Mouse (Mus musculus) midbrain, embryonic 14.5 days (tissue): ENCODE measurements at regions not wholly inside any gene's neighbourhood (a gene's known extent, or its start where the extent isn't known, plus 50 kb on each side); places are given as distances from the start of the nearest gene placed in this dataset.
"Not testable (repeated sequence)": the region's sequence is repeated elsewhere in the genome, so short reads cannot be mapped to it uniquely, and the experiment has no call there.

Experiments
- ATAC-seq: fragments of 200-750 bp; cut with Nextera tagmentation; 2 replicates; pipeline ENCODE4 v1.8.0; 2017; ENCODE audit warnings: moderate number of reproducible peaks, moderate library complexity; ENCODE audit not compliant: low FRiP score, low TSS enrichment
- DNase-seq: peaks from one replicate; pipeline ENCODE4 v3.0.0-alpha.2; 2015
- H3K27ac ChIP-seq: fragments of 300-500 bp; sonication (generic); replicated peaks from 2 replicates; pipeline ENCODE4 v1.5.1; 2014; ENCODE audit warnings: mild to moderate bottlenecking, low read depth, low read length, moderate library complexity
- H3K27me3 ChIP-seq: fragments of 300-500 bp; sonication (generic); 2 replicates; pipeline ENCODE4 v1.6.1; 2014; ENCODE audit warnings: low read length, control low read depth, mixed read lengths; ENCODE audit not compliant: control insufficient read depth, insufficient read depth
- H3K36me3 ChIP-seq: fragments of 300-500 bp; sonication (generic); 2 replicates; pipeline ENCODE4 v1.6.1; 2014; ENCODE audit warnings: low read length, control low read depth; ENCODE audit not compliant: control insufficient read depth, insufficient read depth
- H3K4me1 ChIP-seq: fragments of 300-500 bp; sonication (generic); 2 replicates; pipeline ENCODE4 v1.6.1; 2014; ENCODE audit warnings: mild to moderate bottlenecking, antibody characterized with exemption, low read length, control low read depth; ENCODE audit not compliant: control insufficient read depth, insufficient read depth
- H3K4me2 ChIP-seq: fragments of 300-500 bp; sonication (generic); 2 replicates; pipeline ENCODE4 v1.6.1; 2014; ENCODE audit warnings: mild to moderate bottlenecking, low read length, moderate library complexity
- H3K4me3 ChIP-seq: fragments of 300-500 bp; sonication (generic); replicated peaks from 2 replicates; pipeline ENCODE4 v1.5.1; 2014; ENCODE audit warnings: low read depth, low read length
- H3K9ac ChIP-seq: fragments of 300-500 bp; sonication (generic); replicated peaks from 2 replicates; pipeline ENCODE4 v1.6.1; 2014; ENCODE audit warnings: mild to moderate bottlenecking, low read length, moderate library complexity
- H3K9me3 ChIP-seq: fragments of 300-500 bp; sonication (generic); 2 replicates; pipeline ENCODE4 v1.6.1; 2016; ENCODE audit warnings: low read length, control low read depth, mixed read lengths; ENCODE audit not compliant: control insufficient read depth
- WGBS: fragments of 180-500 bp; shearing (Covaris S2); extraction: QIAGEN DNeasy Blood & Tissue Kit; methylation state at CpG from one replicate; pipeline ENCODE4 v1.1.7; 2014; 5-methylcytosine and 5-hydroxymethylcytosine counted together

- H3K4me2 ChIP-seq, H3K9me3 ChIP-seq, H3K4me1 ChIP-seq, H3K36me3 ChIP-seq, H3K27ac ChIP-seq, H3K27me3 ChIP-seq, ATAC-seq, H3K9ac ChIP-seq, DNase-seq, H3K4me3 ChIP-seq: not testable (repeated sequence)
- WGBS: 78% methylated on average over 1 of the region's 3 CpGs
Observed at GRCm38 (mm10) chrX:94849549-94849948, 125.2 kb downstream of the Zxdb start.

GRCm38 (mm10) chrX:94857501-94857900 is 133.1 kb downstream of the Zxdb start:
- 84% methylated on average over 1 of the region's 1 CpGs for WGBS
- H3K9me3 ChIP-seq: no peaks in the 10 kb centered on the region

GRCm38 (mm10) chrX:94857954-94858353 is 133.6 kb downstream of the Zxdb start:
- Histone ChIP-seq H3K4me3 (no peak overlapping the region), H3K4me1 (no peaks in the 10 kb centered on the region), H3K4me2 (no peak overlapping the region), H3K36me3 (no peaks in the 10 kb centered on the region), H3K27ac (no peak overlapping the region), H3K9ac (no peak overlapping the region), H3K9me3 (no peaks in the 10 kb centered on the region), H3K27me3 (no peaks in the 10 kb centered on the region)
- WGBS: 74% methylated on average over 4 of the region's 4 CpGs
- DNase-seq: no peak
- ATAC-seq: no peak

More at GRCm38 (mm10) chrX:94857501-94857900, 133.1 kb downstream of the Zxdb start:
- DNase-seq (no peak), ATAC-seq (no peak)
- no peaks in the 10 kb centered on the region for H3K27me3 ChIP-seq
- H3K9ac ChIP-seq: no peak overlapping the region
- H3K4me1 ChIP-seq: no peaks in the 10 kb centered on the region
- H3K4me3 ChIP-seq: no peak overlapping the region
- H3K36me3 ChIP-seq: no peaks in the 10 kb centered on the region
- no peak overlapping the region for H3K27ac ChIP-seq
- H3K4me2 ChIP-seq: no peak overlapping the region

DNA sequence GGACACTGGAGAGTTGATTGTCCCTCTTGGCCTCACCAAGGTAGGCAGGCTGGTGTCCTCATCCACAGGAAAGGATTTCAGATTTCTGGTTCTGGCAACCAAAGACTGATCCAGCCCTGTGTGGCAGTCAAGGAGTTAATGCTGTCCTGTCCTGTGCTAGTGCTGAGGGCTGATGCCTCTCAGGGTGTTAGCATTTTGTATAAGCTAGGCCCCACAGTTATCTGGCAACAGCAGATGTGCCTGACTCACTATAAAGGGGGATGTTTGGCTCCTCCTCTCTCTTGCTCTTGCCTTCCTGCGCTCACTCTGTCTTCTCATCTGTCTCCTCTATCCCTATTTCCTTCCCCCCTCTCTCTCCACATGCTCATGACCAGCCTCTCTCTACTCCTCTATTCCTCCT is 138.8 kb downstream of the Zxdb start:
- DNase-seq (no peak), ATAC-seq (no peak)
- H3K36me3 ChIP-seq: no peaks in the 10 kb centered on the region
- H3K27me3 ChIP-seq: no peaks in the 10 kb centered on the region
- no peaks in the 10 kb centered on the region for H3K9me3 ChIP-seq
- no peak overlapping the region for H3K4me3 ChIP-seq
- H3K27ac ChIP-seq: no peak overlapping the region
- H3K9ac ChIP-seq: no peak overlapping the region
- no peak overlapping the region for H3K4me2 ChIP-seq
- WGBS: 64% methylated on average over 1 of the region's 1 CpGs
- H3K4me1 ChIP-seq: no peaks in the 10 kb centered on the region

DNA sequence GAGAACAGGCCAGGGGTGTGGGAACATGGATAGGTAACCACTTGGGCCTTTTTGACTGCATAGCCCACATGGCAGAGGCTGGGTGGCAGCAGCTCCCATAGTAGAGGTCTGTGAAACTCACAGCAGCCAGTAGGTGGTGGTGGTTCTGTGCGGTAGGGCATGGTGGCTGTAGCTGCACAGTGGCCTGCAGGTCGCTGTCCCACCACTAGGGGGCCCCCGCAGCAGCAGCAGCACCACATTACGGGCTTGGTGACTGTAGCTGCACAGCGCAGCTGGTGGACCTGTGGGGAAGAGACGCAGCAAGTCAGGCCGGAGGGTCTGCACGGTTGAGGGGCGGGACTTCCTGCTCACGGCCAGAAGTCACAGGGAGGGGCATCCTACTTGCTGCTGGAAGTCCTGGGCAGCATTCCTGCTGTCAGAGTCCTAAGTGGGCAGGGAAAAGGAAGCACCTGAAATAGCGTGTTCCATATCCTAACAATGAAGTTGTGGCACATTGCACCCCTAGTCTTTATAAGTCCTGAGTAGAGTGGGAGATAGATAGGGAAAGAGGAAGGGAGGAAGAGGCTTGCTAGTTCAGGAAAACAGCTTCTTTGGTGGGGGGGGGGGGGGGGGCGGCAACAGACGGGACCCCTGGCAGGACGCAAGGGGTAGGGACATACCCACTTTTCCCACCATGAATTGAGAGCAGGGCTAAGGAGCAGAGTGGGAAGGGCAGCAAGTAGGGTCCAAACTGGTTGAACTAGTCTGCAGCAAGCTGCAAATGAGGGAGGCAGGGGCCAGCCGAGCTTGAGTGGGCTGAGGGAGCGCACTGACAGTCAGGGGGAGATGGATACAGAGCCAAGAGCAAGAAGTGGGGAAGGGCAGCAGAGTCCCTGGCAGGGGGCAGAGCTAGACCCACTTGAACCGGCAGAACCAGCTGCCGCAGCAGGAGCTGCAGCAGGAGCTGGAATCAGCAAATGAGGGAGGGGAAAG is 141.4 kb downstream of the Zxdb start:
- Histone ChIP-seq H3K4me1 (no peaks in the 10 kb centered on the region), H3K27me3 (no peaks in the 10 kb centered on the region), H3K36me3 (no peaks in the 10 kb centered on the region), H3K4me2 (peak overlapping the region; percentile 57), H3K9ac (peak overlapping the region; percentile 42; the same call in 1 of the 2 replicates), H3K9me3 (no peaks in the 10 kb centered on the region), H3K27ac (no peak overlapping the region), H3K4me3 (peak overlapping the region; percentile 32)
- peak; percentile 89 for DNase-seq
- ATAC-seq: peak; percentile 99
- WGBS: 20% methylated on average over 17 of the region's 18 CpGs

- not testable (repeated sequence) for H3K4me2 ChIP-seq, H3K4me1 ChIP-seq, DNase-seq, H3K36me3 ChIP-seq, H3K4me3 ChIP-seq, H3K27ac ChIP-seq, H3K9ac ChIP-seq, ATAC-seq, H3K27me3 ChIP-seq, H3K9me3 ChIP-seq
- WGBS: 90% methylated on average over 2 of the region's 2 CpGs
Observed at GRCm38 (mm10) chrX:94883547-94883946, 142.9 kb downstream of the Spin4 start.
